Mouse (Mus musculus): ENCODE results near the gene Emcn.

Emcn gene

GRCm38 (mm10) chr3:137395588-137395987 is 54.7 kb downstream of the Emcn start:
- in situ Hi-C loops (cut with MseI, MboI) = no loop called here

GRCm38 (mm10) chr3:137415451-137416086 is 74.7 kb downstream of the Emcn start:
- in situ Hi-C loops (cut with MseI, MboI) = no loop called here

GRCm38 (mm10) chr3:137418636-137419035 is 77.8 kb downstream of the Emcn start:
- in situ Hi-C loops (cut with MseI, MboI) = no loop called here

- in situ Hi-C loops (cut with MseI, MboI) = loop anchor here in 1 of 2 experiments (10.0 kb wide), 1 partner anchor 525 kb away; no protein-coding TSS in a partner anchor
Measured at GRCm38 (mm10) chr3:137429516-137429915, 88.6 kb downstream of the Emcn start.

DNA sequence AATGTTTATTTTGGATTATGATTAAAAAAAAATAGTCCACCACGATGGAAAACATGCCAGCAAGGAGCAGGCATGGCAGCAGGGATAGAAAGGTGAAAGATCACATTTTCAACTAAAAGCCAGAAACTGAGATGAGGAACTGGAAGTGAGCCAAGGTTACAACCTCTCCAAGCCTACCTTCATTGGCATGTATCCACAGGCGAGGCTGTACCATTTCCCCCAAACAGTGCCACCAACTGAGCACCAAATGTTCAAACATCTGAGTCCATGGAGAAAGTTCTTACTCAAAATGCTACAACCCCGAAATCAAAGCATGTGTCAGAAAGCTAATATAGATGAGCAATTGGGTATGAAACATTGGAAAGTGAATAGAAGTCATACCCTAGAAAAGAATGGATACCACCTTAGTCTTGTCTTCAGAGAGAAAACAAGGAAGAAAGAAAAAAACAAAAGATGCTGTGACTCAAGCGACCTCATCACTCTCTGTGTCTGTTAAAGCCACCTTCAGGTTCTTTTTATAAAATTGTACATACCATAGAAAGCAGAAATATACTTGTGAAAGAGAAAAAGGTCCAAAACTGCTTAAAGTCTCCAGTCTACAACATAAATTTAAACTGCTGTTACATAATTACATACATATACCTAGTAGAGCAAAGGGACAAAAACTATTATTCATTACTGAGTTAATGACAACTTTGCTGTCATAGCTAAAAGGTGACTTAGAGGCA is 124.2 kb downstream of the Emcn start:
- in situ Hi-C loops (cut with MseI, MboI) = no loop called here

- in situ Hi-C loops (cut with MseI, MboI) = no loop called here
Measured at GRCm38 (mm10) chr3:137465953-137466352, 125.1 kb downstream of the Emcn start.

- in situ Hi-C loops (cut with MseI, MboI) = no loop called here
Measured at GRCm38 (mm10) chr3:137466766-137467165, 125.9 kb downstream of the Emcn start.

GRCm38 (mm10) chr3:137467386-137467785 is 126.5 kb downstream of the Emcn start:
- in situ Hi-C loops (cut with MseI, MboI) = no loop called here

DNA sequence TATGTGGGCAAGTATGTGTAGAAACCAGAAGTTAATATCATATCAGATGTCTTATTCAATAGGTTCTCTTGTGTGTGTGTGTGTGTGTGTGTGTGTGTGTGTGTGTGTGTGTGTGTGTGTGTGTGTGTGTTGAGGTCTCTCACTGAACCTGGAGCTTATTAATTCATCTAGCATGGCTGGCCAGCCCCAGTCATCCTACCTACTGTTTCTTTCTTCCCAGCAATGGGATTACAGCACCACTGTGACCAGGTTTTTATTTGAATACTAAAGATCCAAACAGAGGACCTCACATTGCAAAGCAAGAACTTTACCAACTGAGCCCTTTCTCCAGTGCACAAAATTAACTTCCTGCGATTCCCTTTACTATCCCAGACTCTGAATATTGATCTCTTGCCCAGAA is 131.3 kb downstream of the Emcn start:
- in situ Hi-C loops (cut with MseI, MboI) = no loop called here

DNA sequence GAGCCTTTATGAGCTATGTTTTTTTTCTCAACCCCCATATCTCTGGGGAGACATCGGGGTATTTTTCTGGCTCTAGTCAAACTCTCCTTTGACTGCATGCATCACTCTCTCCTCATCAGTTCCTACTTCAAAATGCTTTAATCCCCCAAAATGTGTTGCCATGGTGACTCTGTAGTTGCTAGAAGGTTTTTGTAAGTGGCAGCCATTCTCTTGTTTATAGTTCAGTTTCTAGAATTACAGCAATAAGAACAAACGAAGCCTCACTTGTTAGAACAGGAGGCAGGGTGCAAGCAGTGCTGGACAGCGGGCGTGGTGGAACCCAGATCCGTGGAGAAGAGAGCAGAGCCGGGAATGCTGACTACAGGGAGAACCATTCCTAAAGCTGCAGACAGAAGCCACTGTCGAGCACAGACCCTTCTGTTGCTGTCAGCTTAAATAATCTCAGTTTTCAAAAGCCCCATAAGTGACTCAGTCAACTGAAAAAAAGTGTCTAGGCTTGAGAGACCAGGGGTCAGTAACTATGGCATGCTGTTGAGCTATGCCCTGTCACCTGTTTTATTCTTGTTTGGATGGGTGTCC is 139.0 kb downstream of the Emcn start:
- in situ Hi-C loops (cut with MseI, MboI) = no loop called here

DNA sequence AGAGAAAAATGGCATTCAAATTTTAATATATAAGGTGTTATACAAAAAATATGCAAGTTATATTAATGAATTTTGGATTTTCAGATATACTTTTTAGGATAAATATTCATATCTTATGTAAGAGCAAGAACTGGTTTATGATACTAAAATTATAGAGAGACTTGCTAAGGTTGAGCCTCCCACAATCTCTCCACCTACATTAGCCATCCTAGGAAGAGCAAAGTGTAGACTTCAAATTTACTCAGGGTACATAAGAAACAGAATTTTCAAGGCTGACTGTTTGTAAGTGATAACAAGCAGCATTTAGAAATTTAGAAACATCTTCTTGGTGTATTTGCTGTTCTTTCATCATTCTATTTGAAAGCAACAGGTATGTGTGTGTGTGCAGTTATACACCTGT is 140.3 kb downstream of the Emcn start:
- in situ Hi-C loops (cut with MseI, MboI) = no loop called here
